Mouse (Mus musculus) brain, embryonic 18.5 days (tissue): ENCODE measurements at regions not wholly inside any gene's neighbourhood (a gene's known extent, or its start where the extent isn't known, plus 50 kb on each side); places are given as distances from the start of the nearest gene placed in this dataset.

Experiments used
- DNase-seq: peaks from one replicate; pipeline ENCODE4 v3.0.0-alpha.2; 2012; ENCODE audit warnings: low read depth, low spot score

GRCm38 (mm10) chr3:149227556-149227955 is 237.2 kb upstream of the Adgrl2 start:
- DNase-seq, result no peak

- no peak for DNase-seq
Observed at GRCm38 (mm10) chr3:149226723-149227122, 236.4 kb upstream of the Adgrl2 start.

GRCm38 (mm10) chr3:149225684-149226083 is 235.3 kb upstream of the Adgrl2 start:
- no peak for DNase-seq

- no peak for DNase-seq
Observed at GRCm38 (mm10) chr3:149224271-149224670, 233.9 kb upstream of the Adgrl2 start.

GRCm38 (mm10) chr3:149223776-149224175 is 233.4 kb upstream of the Adgrl2 start:
- DNase-seq, result no peak

- DNase-seq, result no peak
Observed at GRCm38 (mm10) chr3:149220958-149221357, 230.6 kb upstream of the Adgrl2 start.

GRCm38 (mm10) chr3:149220304-149220951 is 230.1 kb upstream of the Adgrl2 start:
- no peak for DNase-seq

- DNase-seq, result no peak
Observed at GRCm38 (mm10) chr3:149219381-149220303, 229.3 kb upstream of the Adgrl2 start.

- no peak for DNase-seq
Observed at GRCm38 (mm10) chr3:149217916-149218803, 227.8 kb upstream of the Adgrl2 start.

GRCm38 (mm10) chr3:149216759-149217400 is 226.5 kb upstream of the Adgrl2 start:
- DNase-seq, result no peak

- DNase-seq, result no peak
Observed at GRCm38 (mm10) chr3:149215691-149216090, 225.3 kb upstream of the Adgrl2 start.

- no peak for DNase-seq
Observed at GRCm38 (mm10) chr3:149211909-149212308, 221.6 kb upstream of the Adgrl2 start.

GRCm38 (mm10) chr3:149209260-149209659 is 218.9 kb upstream of the Adgrl2 start:
- DNase-seq, result no peak

GRCm38 (mm10) chr3:149203451-149203850 is 213.1 kb upstream of the Adgrl2 start:
- no peak for DNase-seq

GRCm38 (mm10) chr3:149196477-149197185 is 206.3 kb upstream of the Adgrl2 start:
- DNase-seq, result no peak

- no peak for DNase-seq
Observed at GRCm38 (mm10) chr3:149190856-149191576, 200.7 kb upstream of the Adgrl2 start.

GRCm38 (mm10) chr3:149184136-149184551 is 193.8 kb upstream of the Adgrl2 start:
- no peak for DNase-seq

- no peak for DNase-seq
Observed at GRCm38 (mm10) chr3:149182095-149182494, 191.7 kb upstream of the Adgrl2 start.

GRCm38 (mm10) chr3:149180129-149180528 is 189.8 kb upstream of the Adgrl2 start:
- DNase-seq, result no peak
